Mouse (Mus musculus): Measurements from ENCODE around the gene Tbx3.

GRCm38 (mm10) chr5:119712679-119713246 lies 42.3 kb downstream of the Tbx3 start:
- TF ChIP-seq CTCF (IDR thresholded peaks at IDR 0.05; ENCODE audit: low read depth): peak; percentile 93
- TF ChIP-seq EP300 (optimal IDR thresholded peaks at IDR 0.05): no peak

Data from stomach, postnatal 0 days (tissue).